Mouse (Mus musculus) MEL (cell line): ENCODE measurements around the gene Col6a4. TPM values are rescaled to one million over a fixed set of nuclear protein-coding genes. Genes with fewer than 3 reads are reported as not detected.

Experiments used
- DNase-seq: peaks from one replicate; pipeline ENCODE4 v3.0.0; 2011; ENCODE audit warnings: low read depth, low spot score
- H3K27ac ChIP-seq: 2 replicates; pipeline ENCODE4 v1.5.1; 2012; ENCODE audit warnings: low read depth, mild to moderate bottlenecking, control low read depth, low read length, moderate library complexity; ENCODE audit not compliant: control insufficient read depth
- H3K27me3 ChIP-seq, 2 experiments: fragments of 150-350 bp in 1 of 2; sonication (generic) in 1 of 2; 2 replicates each; pipeline ENCODE4 v1.6.1; 2012; ENCODE audit warnings: low read length in 2 of 2, mild to moderate bottlenecking in 2 of 2, improper control_type of control experiment in 1 of 2, moderate library complexity in 1 of 2; ENCODE audit not compliant: insufficient read depth in 2 of 2, control insufficient read depth in 1 of 2
- H3K36me3 ChIP-seq, 2 experiments: 2 replicates each; pipeline ENCODE4 v1.6.1; 2012 to 2014; ENCODE audit warnings: low read length in 2 of 2, improper control_type of control experiment in 1 of 2, inconsistent platforms in 1 of 2, mild to moderate bottlenecking in 1 of 2; ENCODE audit not compliant: insufficient read depth in 2 of 2, control insufficient read depth in 1 of 2
- H3K4me1 ChIP-seq, 2 experiments: fragments of 150-350 bp in 1 of 2; sonication (generic) in 1 of 2; 2 replicates each; pipeline ENCODE4 v1.6.1; 2012; ENCODE audit warnings: low read length in 2 of 2, improper control_type of control experiment in 1 of 2, mild to moderate bottlenecking in 1 of 2; ENCODE audit not compliant: insufficient read depth in 2 of 2, control insufficient read depth in 1 of 2
- H3K4me3 ChIP-seq, 2 experiments: fragments of 150-350 bp in 1 of 2; sonication (generic) in 1 of 2; 2 replicates each; pipeline ENCODE4 v1.5.1; 2012; ENCODE audit warnings: low read depth in 2 of 2, low read length in 2 of 2, mild to moderate bottlenecking in 2 of 2, moderate library complexity in 2 of 2, control low read depth in 1 of 2, improper control_type of control experiment in 1 of 2; ENCODE audit not compliant: control insufficient read depth in 1 of 2, insufficient read depth in 1 of 2
- H3K79me2 ChIP-seq: 2 replicates; pipeline ENCODE4 v1.6.1; 2012; ENCODE audit warnings: mild to moderate bottlenecking, low read length, moderate library complexity; ENCODE audit not compliant: control insufficient read depth, poor library complexity, insufficient read depth
- H3K9ac ChIP-seq: 2 replicates; pipeline ENCODE4 v1.6.1; 2012; ENCODE audit warnings: low read depth, mild to moderate bottlenecking, control low read depth, low read length, moderate library complexity; ENCODE audit not compliant: control insufficient read depth, poor library complexity, severe bottlenecking
- H3K9me3 ChIP-seq: fragments of 150-350 bp; sonication (generic); replicated peaks from 2 replicates; pipeline ENCODE4 v1.6.1; 2012; ENCODE audit warnings: mild to moderate bottlenecking, low read length, improper control_type of control experiment, moderate library complexity; ENCODE audit not compliant: insufficient read depth
- CHD2 ChIP-seq: IDR thresholded peaks from 2 replicates; pipeline ENCODE4 v1.6.1; 2011; ENCODE audit warnings: low read length, improper control_type of control experiment
- CTCF ChIP-seq, 3 experiments: IDR thresholded peaks in 2 of 3; conservative IDR thresholded peaks in 1 of 3; 2 replicates each; pipeline ENCODE4 v1.5.1; 2011 to 2012; ENCODE audit warnings: low read length in 3 of 3, low read depth in 2 of 3, mild to moderate bottlenecking in 2 of 3, improper control_type of control experiment in 1 of 3, inconsistent platforms in 1 of 3, mixed read lengths in 1 of 3, moderate library complexity in 1 of 3; ENCODE audit not compliant: control insufficient read depth in 1 of 3, insufficient read depth in 1 of 3, poor library complexity in 1 of 3, severe bottlenecking in 1 of 3
- EP300 ChIP-seq, 2 experiments: IDR thresholded peaks; 2 replicates each; pipeline ENCODE4 v1.6.1; 2011; ENCODE audit warnings: improper control_type of control experiment in 2 of 2, low read length in 2 of 2, low read depth in 1 of 2, mild to moderate bottlenecking in 1 of 2
- GABPA ChIP-seq: IDR thresholded peaks from 2 replicates; pipeline ENCODE4 v1.6.1; 2012; ENCODE audit warnings: low read depth, mild to moderate bottlenecking, inconsistent platforms, low read length, improper control_type of control experiment, moderate library complexity
- GATA1 ChIP-seq: IDR thresholded peaks from 2 replicates; pipeline ENCODE4 v1.6.1; 2011; ENCODE audit warnings: low read depth, low read length, improper control_type of control experiment
- HCFC1 ChIP-seq: IDR thresholded peaks from 2 replicates; pipeline ENCODE4 v1.6.1; 2012; ENCODE audit warnings: low read depth, mild to moderate bottlenecking, inconsistent platforms, low read length, improper control_type of control experiment, moderate library complexity
- KAT2A ChIP-seq: conservative IDR thresholded peaks from 2 replicates; pipeline ENCODE4 v1.6.1; 2012; ENCODE audit warnings: low read depth, low read length, improper control_type of control experiment, inconsistent platforms
- MAFK ChIP-seq: IDR thresholded peaks from 2 replicates; pipeline ENCODE4 v1.6.1; 2011; ENCODE audit warnings: low read depth, mild to moderate bottlenecking, low read length, improper control_type of control experiment, borderline replicate concordance
- MAX ChIP-seq: IDR thresholded peaks from 2 replicates; pipeline ENCODE4 v1.6.1; 2011; ENCODE audit warnings: low read length, improper control_type of control experiment
- MAZ ChIP-seq: IDR thresholded peaks from 2 replicates; pipeline ENCODE4 v1.6.1; 2012; ENCODE audit warnings: low read depth, mild to moderate bottlenecking, inconsistent platforms, low read length, improper control_type of control experiment
- MEF2A ChIP-seq: IDR thresholded peaks from 2 replicates; pipeline ENCODE4 v1.6.1; 2014; ENCODE audit warnings: low read depth, mild to moderate bottlenecking, inconsistent platforms, low read length, improper control_type of control experiment; ENCODE audit not compliant: poor library complexity, insufficient replicate concordance, severe bottlenecking; ENCODE audit errors: extremely low read depth
- MYB ChIP-seq: IDR thresholded peaks from 2 replicates; pipeline ENCODE4 v1.6.1; 2011; ENCODE audit warnings: mild to moderate bottlenecking, low read depth, low read length, improper control_type of control experiment
- MYC ChIP-seq: IDR thresholded peaks from 2 replicates; pipeline ENCODE4 v1.6.1; 2011; ENCODE audit warnings: low read depth, mild to moderate bottlenecking, low read length, improper control_type of control experiment, moderate library complexity
- NELFE ChIP-seq: IDR thresholded peaks from 2 replicates; pipeline ENCODE4 v1.6.1; 2011; ENCODE audit warnings: low read depth, low read length, improper control_type of control experiment
- NRF1 ChIP-seq: IDR thresholded peaks from 2 replicates; pipeline ENCODE4 v1.6.1; 2014; ENCODE audit warnings: low read depth, mild to moderate bottlenecking, inconsistent platforms, low read length, improper control_type of control experiment, moderate library complexity; ENCODE audit not compliant: poor library complexity, insufficient read depth, severe bottlenecking
- POLR2A ChIP-seq, 2 experiments: IDR thresholded peaks; 2 replicates each; pipeline ENCODE4 v1.6.1; 2011 to 2012; ENCODE audit warnings: low read length in 2 of 2, mild to moderate bottlenecking in 2 of 2, control low read depth in 1 of 2, improper control_type of control experiment in 1 of 2, low read depth in 1 of 2, moderate library complexity in 1 of 2; ENCODE audit not compliant: control insufficient read depth in 1 of 2, insufficient read depth in 1 of 2, poor library complexity in 1 of 2
- RAD21 ChIP-seq: IDR thresholded peaks from 2 replicates; pipeline ENCODE4 v1.6.1; 2011; ENCODE audit warnings: mild to moderate bottlenecking, low read depth, low read length, improper control_type of control experiment
- UBTF ChIP-seq: IDR thresholded peaks from 2 replicates; pipeline ENCODE4 v1.6.1; 2012; ENCODE audit warnings: low read depth, mild to moderate bottlenecking, inconsistent platforms, low read length, improper control_type of control experiment, moderate library complexity, borderline replicate concordance; ENCODE audit not compliant: insufficient read depth
- USF1 ChIP-seq: IDR thresholded peaks from 2 replicates; pipeline ENCODE4 v1.6.1; 2014; ENCODE audit warnings: low read depth, mild to moderate bottlenecking, inconsistent platforms, low read length, improper control_type of control experiment, moderate library complexity
- ZC3H11A ChIP-seq: IDR thresholded peaks from 2 replicates; pipeline ENCODE4 v1.6.1; 2012; ENCODE audit warnings: low read depth, mild to moderate bottlenecking, inconsistent platforms, low read length, improper control_type of control experiment
- ZKSCAN1 ChIP-seq: IDR thresholded peaks from 2 replicates; pipeline ENCODE4 v1.6.1; 2012; ENCODE audit warnings: low read depth, mild to moderate bottlenecking, inconsistent platforms, low read length, improper control_type of control experiment, moderate library complexity
- polyA plus RNA-seq, 2 experiments: library from polyadenylated mRNA; stranded (reverse) in 1 of 2; unstranded in 1 of 2; fragments of >175 nt in 1 of 2; fragments of >200 nt in 1 of 2; gene quantifications; 2 replicates each; pipeline versions ENCODE4 v1.2.1 to v1.2.4; 2012; ENCODE audit warnings: low replicate concordance in 2 of 2, low read depth in 1 of 2; ENCODE audit not compliant: insufficient read length in 2 of 2, insufficient read depth in 1 of 2, missing spikeins in 1 of 2
- total RNA-seq: library from RNA; depleted of rRNA; stranded (reverse); fragments of 300-350 nt; gene quantifications from 2 replicates; pipeline ENCODE4 v1.2.3, GENCODE M21; 2012

Col6a4 gene
- total and polyA plus RNA-seq, 3 experiments = not detected

DNA sequence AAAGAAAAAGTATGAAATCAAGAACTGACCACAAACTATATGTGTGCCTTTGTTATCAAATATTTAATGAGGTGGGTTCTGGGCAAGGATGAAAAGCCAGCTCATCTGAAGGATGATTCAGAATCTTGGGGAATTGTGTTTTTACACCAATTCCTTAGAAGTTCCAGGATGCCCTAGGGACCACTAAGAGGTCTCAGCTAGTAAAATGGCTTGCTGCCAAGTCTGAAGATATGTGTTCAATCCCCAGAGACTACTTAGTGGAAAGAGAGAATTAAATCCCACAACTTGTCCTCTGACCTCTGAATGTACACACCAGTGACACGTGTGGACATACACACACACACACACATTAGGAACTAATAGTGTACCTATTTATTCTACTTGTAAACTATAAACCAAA lies 137.5 kb downstream of the Col6a4 start:
- H3K4me3 ChIP-seq = no peak overlapping the region
- no peak for TF ChIP-seq MYC
- TF ChIP-seq EP300 (IDR thresholded peaks at IDR 0.05; ENCODE audit: low read depth in 1 of 2, low read length in 2 of 2) = no peak
- TF ChIP-seq MAX = no peak
- TF ChIP-seq HCFC1 = no peak
- TF ChIP-seq MYB = no peak
- no peak for TF ChIP-seq GABPA
- no peak for TF ChIP-seq ZC3H11A
- TF ChIP-seq KAT2A = no peak
- no peak for TF ChIP-seq RAD21
- TF ChIP-seq MAFK = no peak
- no peak for TF ChIP-seq POLR2A (IDR thresholded peaks at IDR 0.05; ENCODE audit: control insufficient read depth in 1 of 2, insufficient read depth in 1 of 2, low read depth in 1 of 2, low read length in 2 of 2, poor library complexity in 1 of 2)
- TF ChIP-seq GATA1 = no peak
- no peak for TF ChIP-seq USF1
- TF ChIP-seq NELFE = no peak
- no peak for TF ChIP-seq CTCF (IDR thresholded peaks at IDR 0.05 in 2 of 3, conservative IDR thresholded peaks at IDR 0.05 in 1 of 3; ENCODE audit: control insufficient read depth in 1 of 3, insufficient read depth in 1 of 3, low read depth in 2 of 3, low read length in 3 of 3, poor library complexity in 1 of 3, severe bottlenecking in 1 of 3)
- H3K79me2 ChIP-seq = no peaks in the 10 kb centered on the region
- H3K36me3 ChIP-seq = no peaks in the 10 kb centered on the region
- no peak overlapping the region for H3K27ac ChIP-seq
- DNase-seq = no peak
- H3K4me1 ChIP-seq = no peaks in the 10 kb centered on the region
- no peaks in the 10 kb centered on the region for H3K9me3 ChIP-seq
- H3K9ac ChIP-seq = no peak overlapping the region
- H3K27me3 ChIP-seq = no peaks in the 10 kb centered on the region

DNA sequence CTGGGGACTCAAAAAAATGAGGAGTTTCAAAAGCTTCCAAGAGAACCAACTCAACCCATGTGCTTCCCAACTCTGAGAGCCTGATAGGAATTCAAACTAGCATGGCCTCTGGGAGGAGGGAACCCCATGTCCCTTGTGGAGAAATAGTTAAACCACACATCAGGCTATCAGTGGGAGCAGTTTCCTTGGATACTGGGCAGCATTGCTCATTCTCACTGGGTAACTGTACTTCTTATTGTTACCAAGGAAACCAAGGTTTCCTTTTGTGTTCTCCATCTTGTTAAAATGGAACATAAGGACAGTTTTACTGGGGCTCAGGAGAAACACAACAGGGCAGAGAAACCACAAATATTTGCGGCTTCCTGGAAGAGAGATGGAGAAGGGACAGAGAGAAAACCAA lies 146.8 kb downstream of the Col6a4 start:
- Histone ChIP-seq H3K36me3 (no peaks in the 10 kb centered on the region), H3K9ac (no peak overlapping the region), H3K4me1 (no peaks in the 10 kb centered on the region), H3K79me2 (no peaks in the 10 kb centered on the region), H3K9me3 (no peaks in the 10 kb centered on the region), H3K27ac (no peak overlapping the region), H3K27me3 (no peaks in the 10 kb centered on the region), H3K4me3 (no peak overlapping the region)
- TF ChIP-seq MEF2A (no peak), UBTF (no peak), MAZ (no peak), ZKSCAN1 (no peak), NELFE (no peak), CHD2 (no peak), NRF1 (no peak)
- no peak for DNase-seq
